Mouse (Mus musculus) lung, embryonic 15.5 days (tissue): ENCODE results near the gene Fitm1. TPM values are rescaled to one million over a fixed set of nuclear protein-coding genes. Genes with fewer than 3 reads are reported as not detected.

Experiments
- ATAC-seq: fragments of 200-750 bp; cut with Nextera tagmentation; 2 replicates; pipeline ENCODE4 v1.8.0; 2017; ENCODE audit warnings: moderate number of reproducible peaks, borderline replicate concordance; ENCODE audit not compliant: low FRiP score, low TSS enrichment; ENCODE audit errors: extremely low read depth
- H3K27ac ChIP-seq: fragments of 300-500 bp; sonication (generic); 2 replicates; pipeline ENCODE4 v1.5.1; 2015; ENCODE audit warnings: moderate library complexity, mild to moderate bottlenecking, inconsistent platforms
- H3K27me3 ChIP-seq: fragments of 300-500 bp; sonication (generic); 2 replicates; pipeline ENCODE4 v1.6.1; 2015; ENCODE audit warnings: inconsistent platforms
- H3K36me3 ChIP-seq: fragments of 300-500 bp; sonication (generic); 2 replicates; pipeline ENCODE4 v1.6.1; 2015; ENCODE audit warnings: inconsistent platforms
- H3K4me1 ChIP-seq: fragments of 300-500 bp; sonication (generic); 2 replicates; pipeline ENCODE4 v1.6.1; 2015; ENCODE audit warnings: inconsistent platforms
- H3K4me2 ChIP-seq: fragments of 300-500 bp; sonication (generic); 2 replicates; pipeline ENCODE4 v1.6.1; 2015; ENCODE audit warnings: inconsistent platforms, mild to moderate bottlenecking, moderate library complexity
- H3K4me3 ChIP-seq: fragments of 300-500 bp; sonication (generic); 2 replicates; pipeline ENCODE4 v1.5.1; 2015; ENCODE audit warnings: mild to moderate bottlenecking, inconsistent platforms
- H3K9ac ChIP-seq: fragments of 300-500 bp; sonication (generic); 2 replicates; pipeline ENCODE4 v1.6.1; 2015; ENCODE audit warnings: inconsistent platforms
- H3K9me3 ChIP-seq: fragments of 300-500 bp; sonication (generic); 2 replicates; pipeline ENCODE4 v1.6.1; 2016; ENCODE audit warnings: inconsistent platforms
- WGBS: fragments of 180-500 bp; shearing (Covaris S2); methylation state at CpG from one replicate; pipeline ENCODE4 v1.1.7; 2015; 5-methylcytosine and 5-hydroxymethylcytosine counted together
- polyA plus RNA-seq: library from polyadenylated mRNA; unstranded; fragments of >200 nt; fragmentation: Nextera tagmentation; extraction: Ambion mirVana; gene quantifications from 2 replicates; pipeline ENCODE4 v1.2.1, GENCODE M21; 2015

The Fitm1 gene
- polyA plus RNA-seq, 1 experiment from 2014 or later = 3.7 TPM

DNA sequence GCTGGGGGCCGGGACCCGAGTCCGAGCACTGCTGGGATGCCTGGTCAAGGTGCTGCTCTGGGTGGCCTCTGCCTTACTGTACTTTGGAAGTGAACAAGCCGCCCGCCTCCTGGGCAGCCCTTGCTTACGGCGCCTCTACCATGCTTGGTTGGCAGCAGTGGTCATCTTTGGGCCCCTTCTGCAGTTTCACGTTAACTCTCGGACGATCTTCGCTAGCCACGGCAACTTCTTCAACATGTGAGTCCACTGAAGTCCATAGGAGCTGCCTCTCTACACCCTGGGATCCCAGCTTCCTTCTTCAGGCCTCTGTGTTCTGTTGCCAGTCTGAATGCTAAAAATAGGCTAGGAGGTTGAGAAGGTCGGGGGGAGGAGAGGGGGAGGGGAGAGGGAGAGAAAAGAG is 294 bp downstream of the Fitm1 start:
- Histone ChIP-seq H3K4me2 (no peak overlapping the region; the same call in 1 of the 2 replicates), H3K27ac (no peak overlapping the region), H3K4me1 (peaks cover 30% of the 10 kb centered on the region), H3K9me3 (no peaks in the 10 kb centered on the region), H3K9ac (no peak overlapping the region), H3K4me3 (no peak overlapping the region), H3K36me3 (peaks cover 3% of the 10 kb centered on the region; the same call in 1 of the 2 replicates), H3K27me3 (no peaks in the 10 kb centered on the region)
- ATAC-seq = no peak
- 60% methylated on average over 13 of the region's 13 CpGs for WGBS

DNA sequence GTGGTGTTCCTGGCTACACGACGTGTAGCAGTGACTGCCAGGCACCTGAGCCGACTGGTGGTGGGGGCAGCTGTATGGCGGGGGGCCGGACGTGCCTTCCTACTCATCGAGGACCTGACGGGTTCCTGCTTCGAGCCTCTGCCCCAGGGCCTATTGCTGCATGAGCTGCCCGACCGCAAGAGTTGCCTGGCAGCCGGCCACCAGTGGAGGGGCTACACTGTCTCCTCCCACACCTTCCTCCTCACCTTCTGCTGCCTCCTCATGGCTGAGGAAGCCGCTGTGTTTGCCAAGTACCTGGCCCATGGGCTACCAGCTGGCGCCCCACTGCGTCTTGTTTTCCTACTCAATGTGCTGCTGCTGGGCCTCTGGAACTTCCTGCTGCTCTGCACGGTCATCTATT is 959 bp downstream of the Fitm1 start:
- Histone ChIP-seq H3K27me3 (no peaks in the 10 kb centered on the region), H3K9me3 (no peaks in the 10 kb centered on the region), H3K27ac (peak overlapping the region; percentile 11; the same call in 1 of the 2 replicates), H3K4me1 (peaks cover 30% of the 10 kb centered on the region), H3K4me3 (no peak overlapping the region), H3K36me3 (peaks cover 7% of the 10 kb centered on the region), H3K4me2 (no peak overlapping the region), H3K9ac (no peak overlapping the region)
- ATAC-seq = no peak
- WGBS = 70% methylated on average over 13 of the region's 16 CpGs

DNA sequence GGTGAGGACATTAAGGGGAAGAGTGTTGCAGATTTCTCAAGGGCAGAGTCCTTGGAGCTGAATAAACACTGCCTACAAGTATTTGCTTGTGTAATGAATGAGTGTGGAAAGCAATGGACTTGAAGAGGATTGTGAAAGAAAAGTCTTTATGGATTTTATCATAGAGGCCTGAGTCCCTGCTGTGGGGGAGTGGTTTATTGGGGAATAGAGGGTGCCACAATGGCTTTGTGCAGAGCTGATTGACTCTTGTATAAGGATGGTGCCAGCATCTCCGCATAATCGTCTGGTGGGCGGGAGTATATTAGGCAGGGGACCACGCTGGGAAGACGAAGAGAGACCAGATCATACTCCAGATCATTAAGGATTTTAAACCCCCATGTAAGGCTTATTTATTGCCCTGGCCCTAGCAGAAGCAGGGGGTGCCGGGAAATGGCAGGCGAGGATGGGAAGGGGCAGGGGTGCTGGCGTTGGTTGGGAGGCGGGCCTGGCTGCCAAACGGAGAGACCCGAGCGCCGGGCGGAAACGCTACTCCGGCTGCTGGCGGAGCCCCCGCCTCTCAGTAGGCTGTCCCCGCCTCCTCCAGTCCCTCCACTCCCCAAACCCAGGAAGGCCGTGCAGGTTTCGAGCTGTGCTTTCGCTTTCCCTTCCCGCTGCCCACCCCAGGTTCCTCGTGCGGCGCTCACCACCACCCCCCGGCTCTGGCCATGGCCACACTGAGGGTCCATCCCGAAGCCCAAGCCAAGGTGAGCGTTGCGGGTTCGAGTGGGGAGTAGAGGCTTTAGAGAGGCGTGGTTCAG is 2.7 kb downstream of the Fitm1 start, which contains the start of gene Psme1:
Gene Psme1 (plus strand): TSS at position 253 of the 797 bp plus-strand sequence.
- Histone ChIP-seq H3K4me1 (peaks cover 30% of the 10 kb centered on the region), H3K4me2 (peak within 1 kb of the TSS; percentile 85), H3K9me3 (no peaks in the 10 kb centered on the region), H3K9ac (peak within 1 kb of the TSS; percentile 74), H3K4me3 (peak within 1 kb of the TSS; percentile 79), H3K36me3 (peaks cover 16% of the 10 kb centered on the region), H3K27ac (peak within 1 kb of the TSS; percentile 90), H3K27me3 (no peaks in the 10 kb centered on the region)
- WGBS = under 1% methylated on average over 32 of the region's 32 CpGs
- ATAC-seq = peak; percentile 93

DNA sequence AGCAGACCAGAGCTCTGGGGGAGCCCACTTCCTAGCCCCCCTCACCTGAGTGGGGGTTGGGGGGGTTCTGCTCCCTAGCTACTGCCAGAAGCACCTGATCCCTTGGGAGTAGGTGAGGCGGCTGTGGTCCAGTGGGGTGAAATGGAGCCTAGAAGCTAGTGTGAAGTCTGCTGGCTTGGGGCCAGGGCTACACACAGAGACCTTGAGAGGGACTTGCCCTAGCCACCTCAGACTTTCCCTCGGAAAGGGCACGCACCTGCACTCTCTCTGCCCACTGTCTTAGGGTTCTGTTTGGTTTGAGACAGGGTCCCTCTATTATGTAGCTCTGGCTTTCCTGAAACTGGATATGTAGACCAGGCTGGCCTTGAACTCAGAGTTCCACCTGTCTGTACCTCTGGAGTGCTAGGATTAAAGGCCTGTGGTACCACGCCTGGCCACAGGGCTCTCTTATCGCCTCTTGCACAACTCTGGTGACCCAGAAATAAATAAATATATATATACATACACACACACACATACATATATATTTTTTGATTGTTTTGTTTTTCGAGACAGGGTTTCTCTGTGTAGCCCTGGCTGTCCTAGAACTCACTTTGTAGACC is 3.4 kb downstream of the Fitm1 start:
- peaks cover 16% of the 10 kb centered on the region for H3K36me3 ChIP-seq
- no peaks in the 10 kb centered on the region for H3K9me3 ChIP-seq
- 18% methylated on average over 6 of the region's 6 CpGs for WGBS
- peak overlapping the region; percentile 85 for H3K4me2 ChIP-seq
- peak; percentile 6; the same call in 1 of the 2 replicates for ATAC-seq
- no peaks in the 10 kb centered on the region for H3K27me3 ChIP-seq
- peaks cover 30% of the 10 kb centered on the region for H3K4me1 ChIP-seq
- H3K27ac ChIP-seq = peak overlapping the region; percentile 90
- H3K4me3 ChIP-seq = peak overlapping the region; percentile 79
- H3K9ac ChIP-seq = peak overlapping the region; percentile 74

DNA sequence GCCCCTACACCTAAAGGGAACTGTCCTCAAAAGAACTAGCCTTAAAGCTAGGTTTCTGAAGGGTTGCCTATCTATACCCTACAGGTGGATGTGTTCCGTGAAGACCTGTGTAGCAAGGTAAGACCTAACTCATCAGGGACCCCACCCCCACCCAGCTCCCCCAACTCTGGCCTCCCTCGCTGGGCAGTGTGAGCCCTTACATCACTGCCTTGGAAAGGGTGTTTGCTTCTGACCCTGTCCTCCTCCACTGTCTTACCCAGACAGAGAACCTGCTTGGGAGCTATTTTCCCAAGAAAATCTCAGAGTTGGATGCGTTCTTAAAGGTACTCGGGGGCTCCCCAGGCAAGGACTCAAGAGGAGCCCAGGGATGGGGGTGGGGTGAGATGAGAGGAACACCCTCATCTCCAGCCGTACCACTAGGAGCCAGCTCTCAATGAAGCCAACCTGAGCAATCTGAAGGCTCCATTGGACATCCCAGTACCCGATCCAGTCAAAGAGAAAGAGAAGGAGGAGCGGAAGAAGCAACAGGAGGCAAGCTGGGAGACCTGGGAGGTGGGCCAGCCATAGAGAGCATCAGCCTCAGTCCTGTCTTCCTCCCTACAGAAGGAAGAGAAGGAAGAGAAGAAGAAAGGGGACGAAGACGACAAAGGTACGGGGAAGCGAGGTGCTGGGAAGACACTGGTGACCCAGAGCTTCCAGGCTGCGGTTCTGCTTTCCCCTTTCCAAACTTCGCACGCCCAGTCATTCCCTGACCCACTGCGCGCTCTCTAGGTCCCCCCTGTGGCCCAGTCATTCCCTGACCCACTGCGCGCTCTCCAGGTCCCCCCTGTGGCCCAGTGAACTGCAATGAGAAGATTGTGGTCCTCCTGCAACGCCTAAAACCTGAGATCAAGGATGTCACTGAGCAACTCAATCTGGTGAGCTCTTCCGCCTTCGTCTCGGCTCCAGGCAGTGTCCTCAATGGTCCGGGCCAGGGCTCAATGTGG is 4.4 kb downstream of the Fitm1 start:
- ATAC-seq = no peak
- Histone ChIP-seq H3K9ac (no peak overlapping the region), H3K4me3 (no peak overlapping the region), H3K9me3 (no peaks in the 10 kb centered on the region), H3K27ac (no peak overlapping the region), H3K27me3 (peaks cover 6% of the 10 kb centered on the region; the same call in 1 of the 2 replicates), H3K36me3 (peaks cover 16% of the 10 kb centered on the region), H3K4me1 (peaks cover 34% of the 10 kb centered on the region), H3K4me2 (no peak overlapping the region; the same call in 1 of the 2 replicates)
- WGBS = 84% methylated on average over 23 of the region's 23 CpGs

DNA sequence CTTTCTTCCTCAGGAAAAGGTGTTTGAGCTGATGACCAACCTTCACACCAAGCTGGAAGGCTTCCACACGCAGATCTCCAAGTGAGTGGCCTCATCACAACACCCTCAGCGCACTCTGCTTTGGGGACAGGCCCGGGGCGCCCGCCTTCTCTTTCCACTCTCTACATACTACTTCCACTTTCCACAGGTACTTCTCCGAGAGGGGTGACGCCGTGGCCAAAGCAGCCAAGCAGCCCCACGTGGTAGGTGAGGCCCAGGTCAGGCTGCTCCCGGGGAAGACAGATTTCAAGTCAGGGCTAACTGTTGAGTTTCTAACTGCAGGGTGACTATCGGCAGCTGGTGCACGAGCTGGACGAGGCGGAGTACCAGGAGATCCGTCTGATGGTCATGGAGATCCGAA is 5.3 kb downstream of the Fitm1 start:
- no peak for ATAC-seq
- Histone ChIP-seq H3K9me3 (no peaks in the 10 kb centered on the region), H3K4me3 (no peak overlapping the region), H3K9ac (no peak overlapping the region), H3K4me1 (peaks cover 33% of the 10 kb centered on the region), H3K27ac (no peak overlapping the region), H3K4me2 (no peak overlapping the region), H3K27me3 (peaks cover 8% of the 10 kb centered on the region; the same call in 1 of the 2 replicates), H3K36me3 (peaks cover 16% of the 10 kb centered on the region)
- 93% methylated on average over 16 of the region's 16 CpGs for WGBS

DNA sequence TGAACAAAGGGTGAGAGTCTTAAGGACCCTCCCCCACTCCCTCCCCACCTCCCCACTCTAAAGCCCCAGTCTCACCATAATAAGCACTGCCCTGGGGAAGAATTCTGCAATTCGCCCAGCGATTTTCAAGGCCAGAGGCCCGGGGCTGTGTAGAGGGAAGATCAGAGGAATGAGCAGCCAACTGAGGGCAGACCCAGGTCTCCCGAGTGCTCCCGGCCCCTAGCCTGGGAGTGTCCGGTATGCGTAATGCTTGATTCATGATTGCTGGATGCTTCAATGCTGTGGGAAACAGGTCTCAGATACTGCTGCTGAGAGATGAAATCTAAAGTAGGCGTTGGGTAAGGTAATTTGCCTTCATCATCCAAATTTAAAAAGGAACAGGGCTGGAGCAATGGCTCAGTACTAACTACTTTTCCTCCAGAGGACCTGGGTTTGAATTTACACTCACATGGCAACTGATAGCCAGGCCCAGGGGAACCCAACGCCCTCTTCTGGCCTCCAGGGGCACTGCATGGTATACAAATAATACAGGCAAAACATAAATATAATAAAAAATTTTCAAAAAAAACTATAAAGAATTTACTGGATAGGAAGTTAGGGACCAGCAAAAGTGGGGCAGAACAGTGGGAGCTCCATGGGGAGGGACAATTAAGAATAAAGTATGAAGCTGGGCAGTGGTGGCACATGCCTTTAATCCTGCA is 6.7 kb downstream of the Fitm1 start:
- H3K9me3 ChIP-seq = no peaks in the 10 kb centered on the region
- peaks cover 18% of the 10 kb centered on the region for H3K36me3 ChIP-seq
- H3K27ac ChIP-seq = no peak overlapping the region
- no peak overlapping the region for H3K4me2 ChIP-seq
- 74% methylated on average over 9 of the region's 9 CpGs for WGBS
- H3K4me1 ChIP-seq = peaks cover 23% of the 10 kb centered on the region
- H3K27me3 ChIP-seq = peaks cover 8% of the 10 kb centered on the region; the same call in 1 of the 2 replicates
- no peak overlapping the region for H3K4me3 ChIP-seq
- ATAC-seq = no peak
- no peak overlapping the region for H3K9ac ChIP-seq

DNA sequence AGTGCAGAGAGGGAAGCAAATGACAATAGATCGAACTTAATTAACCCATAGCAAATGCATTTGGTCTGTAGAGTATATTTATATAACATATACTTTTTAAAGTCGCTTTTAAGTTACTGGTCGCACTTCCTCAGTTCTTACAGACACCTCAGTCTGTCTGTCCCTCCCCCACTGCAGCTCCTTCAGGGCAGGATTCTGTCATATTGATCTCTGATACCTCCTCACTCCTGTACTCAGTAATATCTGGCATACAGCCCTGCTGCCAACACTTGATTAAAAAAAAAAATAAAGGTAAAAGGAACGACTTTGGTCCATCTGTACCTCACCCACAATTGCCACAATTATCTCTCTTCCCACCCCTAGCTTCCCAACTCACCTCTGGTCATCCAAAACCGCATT is 8.9 kb downstream of the Fitm1 start:
- 0 out of 2 replicates have a peak overlapping the region, but pooled peaks have one; percentile 45 for H3K9ac ChIP-seq
- H3K9me3 ChIP-seq = no peaks in the 10 kb centered on the region
- ATAC-seq = no peak
- peak overlapping the region; percentile 87 for H3K4me2 ChIP-seq
- peak overlapping the region; percentile 46 for H3K4me3 ChIP-seq
- 38% methylated on average over 5 of the region's 5 CpGs for WGBS
- H3K27ac ChIP-seq = no peak overlapping the region
- peaks cover 10% of the 10 kb centered on the region for H3K4me1 ChIP-seq
- H3K36me3 ChIP-seq = peaks cover 25% of the 10 kb centered on the region
- peaks cover 8% of the 10 kb centered on the region; the same call in 1 of the 2 replicates for H3K27me3 ChIP-seq

DNA sequence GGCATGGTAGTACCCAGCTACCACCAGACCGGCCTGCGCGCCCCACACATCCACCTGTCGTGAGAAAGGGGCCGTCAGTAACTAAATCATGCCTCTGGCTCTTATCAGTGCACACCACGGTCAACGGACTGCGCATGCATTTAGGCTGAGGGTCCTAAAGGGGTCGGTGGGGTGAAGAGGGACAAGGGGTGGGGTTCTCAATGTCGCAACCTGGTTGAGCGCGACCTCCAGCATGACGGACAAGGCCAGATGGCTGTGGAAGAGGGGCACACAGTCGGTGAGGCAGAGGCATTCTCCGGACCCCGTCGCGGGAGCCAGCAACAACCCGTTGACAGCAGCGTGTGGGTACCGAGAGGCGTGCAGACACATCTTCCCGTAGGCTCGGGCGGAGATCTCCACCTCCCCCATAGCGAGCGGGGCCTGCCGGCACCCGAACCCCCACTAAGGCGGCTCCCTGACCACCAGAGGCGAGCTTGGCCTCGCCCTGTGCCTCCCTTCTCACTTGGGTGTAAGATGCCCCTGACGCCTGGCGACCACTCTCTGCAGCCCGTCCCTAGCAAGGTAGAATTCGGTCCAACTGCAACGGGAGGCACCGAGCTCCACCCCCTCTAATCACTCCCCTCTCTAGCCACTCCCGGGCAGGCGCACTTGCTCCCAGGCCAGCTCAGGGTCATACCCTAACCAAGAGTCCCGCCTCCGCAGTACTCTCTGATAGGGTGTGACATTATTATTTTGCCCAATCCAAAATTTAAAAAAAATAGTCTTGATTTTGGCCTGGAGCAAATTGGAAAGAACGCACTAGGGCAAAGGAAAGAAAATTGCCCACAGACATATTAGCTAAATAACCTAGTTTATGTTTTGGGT is 9.5 kb downstream of the Fitm1 start, which contains the start of gene Emc9:
Gene Emc9 (minus strand): TSS at position 601 of the 864 bp plus-strand sequence.
- Histone ChIP-seq H3K4me1 (peaks cover 10% of the 10 kb centered on the region), H3K4me3 (peak within 1 kb of the TSS; percentile 46), H3K27ac (no peak within 1 kb of the TSS), H3K36me3 (peaks cover 25% of the 10 kb centered on the region), H3K4me2 (peak within 1 kb of the TSS; percentile 87), H3K9me3 (no peaks in the 10 kb centered on the region), H3K9ac (peak within 1 kb of the TSS; percentile 45), H3K27me3 (peaks cover 8% of the 10 kb centered on the region; the same call in 1 of the 2 replicates)
- WGBS = 4% methylated on average over 43 of the region's 43 CpGs
- ATAC-seq = peak; percentile 78

DNA sequence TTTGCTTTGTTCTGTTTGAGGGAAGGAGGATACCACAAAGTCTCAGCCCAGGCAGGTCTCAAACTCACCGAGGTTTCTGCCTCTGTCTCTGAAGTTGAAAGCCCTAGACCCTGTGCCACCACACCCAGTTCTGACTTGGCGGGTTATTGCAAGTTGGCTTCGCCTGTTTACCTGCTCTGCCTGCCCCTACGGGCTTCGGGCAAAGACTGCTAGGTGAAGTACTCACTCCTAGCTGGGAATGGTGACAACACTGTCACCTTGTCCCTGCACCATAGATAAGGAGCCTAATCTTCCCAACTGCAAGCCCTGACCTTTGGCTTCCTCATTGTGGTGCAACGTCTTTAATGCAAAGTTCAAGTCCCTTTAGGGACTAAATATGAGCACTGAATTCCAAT is 10.1 kb downstream of the Fitm1 start:
- peaks cover 16% of the 10 kb centered on the region for H3K4me1 ChIP-seq
- H3K9me3 ChIP-seq = no peaks in the 10 kb centered on the region
- H3K9ac ChIP-seq = no peak overlapping the region
- peaks cover 24% of the 10 kb centered on the region for H3K36me3 ChIP-seq
- 0 out of 2 replicates have a peak, but pooled peaks have one; percentile 25 for ATAC-seq
- H3K27me3 ChIP-seq = peaks cover 8% of the 10 kb centered on the region; the same call in 1 of the 2 replicates
- peak overlapping the region; percentile 46; the same call in 1 of the 2 replicates for H3K4me3 ChIP-seq
- no peak overlapping the region for H3K27ac ChIP-seq
- H3K4me2 ChIP-seq = peak overlapping the region; percentile 87
- WGBS = 48% methylated on average over 6 of the region's 6 CpGs
